Mouse (Mus musculus) forebrain, embryonic 15.5 days (tissue): Measurements from ENCODE around the gene Rpl14. TPM values are rescaled to one million over a fixed set of nuclear protein-coding genes. Genes with fewer than 3 reads are reported as not detected.

Experiments used
- ATAC-seq: fragments of 200-750 bp; cut with Nextera tagmentation; replicated peaks from 2 replicates; pipeline ENCODE4 v1.8.0; 2017; ENCODE audit warnings: mild to moderate bottlenecking, moderate TSS enrichment, moderate library complexity
- H3K27ac ChIP-seq: fragments of 300-500 bp; sonication (generic); replicated peaks from 2 replicates; pipeline ENCODE4 v1.5.1; 2015; ENCODE audit warnings: mild to moderate bottlenecking, inconsistent platforms
- H3K27me3 ChIP-seq: fragments of 300-500 bp; sonication (generic); 2 replicates; pipeline ENCODE4 v1.6.1; 2015; ENCODE audit warnings: inconsistent platforms
- H3K36me3 ChIP-seq: fragments of 300-500 bp; sonication (generic); 2 replicates; pipeline ENCODE4 v1.6.1; 2015; ENCODE audit warnings: mild to moderate bottlenecking, inconsistent platforms
- H3K4me1 ChIP-seq: fragments of 300-500 bp; sonication (generic); 2 replicates; pipeline ENCODE4 v1.6.1; 2015; ENCODE audit warnings: inconsistent platforms
- H3K4me2 ChIP-seq: fragments of 300-500 bp; sonication (generic); replicated peaks from 2 replicates; pipeline ENCODE4 v1.6.1; 2015; ENCODE audit warnings: mild to moderate bottlenecking, inconsistent platforms
- H3K4me3 ChIP-seq: fragments of 300-500 bp; sonication (generic); 2 replicates; pipeline ENCODE4 v1.5.1; 2015; ENCODE audit warnings: mild to moderate bottlenecking, inconsistent platforms
- H3K9ac ChIP-seq: fragments of 300-500 bp; sonication (generic); replicated peaks from 2 replicates; pipeline ENCODE4 v1.6.1; 2015; ENCODE audit warnings: mild to moderate bottlenecking, inconsistent platforms
- H3K9me3 ChIP-seq: fragments of 300-500 bp; sonication (generic); 2 replicates; pipeline ENCODE4 v1.6.1; 2016; ENCODE audit warnings: inconsistent platforms
- WGBS: fragments of 180-500 bp; shearing (Covaris S2); methylation state at CpG from one replicate; pipeline ENCODE4 v1.1.7; 2015; ENCODE audit warnings: mixed read lengths; 5-methylcytosine and 5-hydroxymethylcytosine counted together
- polyA plus RNA-seq: library from polyadenylated mRNA; unstranded; fragments of >200 nt; fragmentation: Nextera tagmentation; extraction: Ambion mirVana; gene quantifications from 2 replicates; pipeline ENCODE4 v1.2.1, GENCODE M21; 2015

Gene Rpl14
- polyA plus RNA-seq, 1 experiment from 2014 or later = 406 TPM

DNA sequence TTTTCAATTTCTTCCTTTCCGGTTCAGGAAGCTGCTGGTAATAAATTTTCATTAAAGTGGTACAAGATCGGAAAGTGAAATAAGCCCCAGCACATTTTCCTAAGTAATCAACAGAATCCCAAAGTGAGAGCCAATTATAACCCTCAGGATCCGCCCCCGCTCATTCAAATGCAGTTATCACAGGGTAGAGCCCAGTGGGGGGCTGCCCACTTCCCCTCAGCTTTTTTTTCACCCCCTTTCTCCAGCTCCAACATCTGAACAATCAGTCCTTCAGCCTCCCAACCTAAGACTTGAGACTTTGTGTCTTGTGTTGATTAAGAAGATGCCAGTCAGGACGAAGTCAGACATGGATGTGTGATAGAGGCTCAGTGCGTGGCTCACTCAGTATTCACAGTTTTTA lies 23.6 kb downstream of the Rpl14 start:
- H3K4me1 ChIP-seq = peaks cover 16% of the 10 kb centered on the region
- H3K9me3 ChIP-seq = no peaks in the 10 kb centered on the region
- H3K9ac ChIP-seq = no peak overlapping the region
- no peaks in the 10 kb centered on the region for H3K27me3 ChIP-seq
- no peak overlapping the region for H3K4me2 ChIP-seq
- no peaks in the 10 kb centered on the region for H3K36me3 ChIP-seq
- 0 out of 2 replicates have a peak, but pooled peaks have one; percentile 16 for ATAC-seq
- no peak overlapping the region; the same call in none of the 2 replicates for H3K27ac ChIP-seq
- no peak overlapping the region for H3K4me3 ChIP-seq
- 13% methylated on average over 6 of the region's 6 CpGs for WGBS

DNA sequence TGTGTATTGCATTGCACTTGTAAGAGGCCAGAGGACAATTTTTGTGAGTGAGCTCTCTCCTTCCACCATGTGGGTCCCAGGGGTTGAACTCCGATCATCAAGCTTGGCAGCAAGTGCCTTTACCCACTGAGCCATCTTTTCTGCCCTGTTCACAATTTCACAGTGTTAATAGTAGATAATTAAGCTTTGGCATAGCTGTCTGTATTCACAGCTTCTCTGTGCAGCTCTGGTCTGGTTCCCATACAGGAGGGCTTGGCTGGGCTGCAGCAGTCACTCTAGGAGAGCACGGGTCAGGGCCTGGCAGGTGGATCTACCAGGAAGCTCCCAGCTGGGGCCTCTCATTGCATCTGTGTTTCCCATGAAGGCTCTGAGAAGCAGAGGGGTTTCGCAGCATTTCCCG lies 24.1 kb downstream of the Rpl14 start:
- Histone ChIP-seq H3K4me1 (peaks cover 16% of the 10 kb centered on the region), H3K4me2 (no peak overlapping the region), H3K27me3 (no peaks in the 10 kb centered on the region), H3K36me3 (no peaks in the 10 kb centered on the region), H3K4me3 (no peak overlapping the region), H3K9me3 (no peaks in the 10 kb centered on the region), H3K27ac (no peak overlapping the region; the same call in 1 of the 2 replicates), H3K9ac (no peak overlapping the region)
- peak; percentile 61 for ATAC-seq
- WGBS = 30% methylated on average over 4 of the region's 4 CpGs

DNA sequence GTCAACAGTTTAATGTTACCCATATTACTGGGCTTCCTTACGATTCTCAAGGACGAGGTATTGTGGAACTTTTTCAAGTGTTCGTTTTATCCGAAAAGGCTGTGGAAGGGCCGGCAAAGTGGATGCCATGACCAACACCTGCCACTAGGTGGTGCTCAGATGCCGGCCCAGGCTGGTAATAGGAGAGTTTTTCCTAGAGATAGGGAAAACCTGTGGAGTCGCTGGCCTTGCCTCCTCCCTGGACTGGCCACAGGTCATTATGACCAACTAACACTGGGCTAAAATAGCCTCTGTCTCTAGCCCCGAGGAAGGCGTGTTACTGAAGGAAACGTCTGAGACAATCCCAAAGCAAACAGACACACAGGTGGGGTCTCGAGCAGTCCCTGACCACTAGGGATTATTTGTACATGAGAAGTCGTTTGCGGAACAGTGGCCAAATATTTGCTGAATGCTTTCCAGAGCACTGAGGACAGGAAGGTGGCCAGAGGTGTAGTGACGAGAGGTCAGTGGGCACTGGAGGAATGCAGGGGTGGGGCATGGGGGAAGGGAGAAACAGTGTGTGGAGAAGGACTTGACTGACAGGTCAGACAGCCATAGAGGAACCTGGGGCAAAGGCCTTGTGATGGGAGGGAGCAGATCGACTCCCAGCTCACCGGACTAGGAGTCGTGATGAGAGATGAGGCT lies 30.4 kb downstream of the Rpl14 start:
- H3K9ac ChIP-seq = no peak overlapping the region
- WGBS = 19% methylated on average over 17 of the region's 17 CpGs
- H3K4me3 ChIP-seq = no peak overlapping the region
- no peaks in the 10 kb centered on the region for H3K27me3 ChIP-seq
- H3K27ac ChIP-seq = no peak overlapping the region
- H3K9me3 ChIP-seq = no peaks in the 10 kb centered on the region
- H3K36me3 ChIP-seq = no peaks in the 10 kb centered on the region
- peak; percentile 31; the same call in 1 of the 2 replicates for ATAC-seq
- no peak overlapping the region for H3K4me2 ChIP-seq
- H3K4me1 ChIP-seq = peaks cover 21% of the 10 kb centered on the region

DNA sequence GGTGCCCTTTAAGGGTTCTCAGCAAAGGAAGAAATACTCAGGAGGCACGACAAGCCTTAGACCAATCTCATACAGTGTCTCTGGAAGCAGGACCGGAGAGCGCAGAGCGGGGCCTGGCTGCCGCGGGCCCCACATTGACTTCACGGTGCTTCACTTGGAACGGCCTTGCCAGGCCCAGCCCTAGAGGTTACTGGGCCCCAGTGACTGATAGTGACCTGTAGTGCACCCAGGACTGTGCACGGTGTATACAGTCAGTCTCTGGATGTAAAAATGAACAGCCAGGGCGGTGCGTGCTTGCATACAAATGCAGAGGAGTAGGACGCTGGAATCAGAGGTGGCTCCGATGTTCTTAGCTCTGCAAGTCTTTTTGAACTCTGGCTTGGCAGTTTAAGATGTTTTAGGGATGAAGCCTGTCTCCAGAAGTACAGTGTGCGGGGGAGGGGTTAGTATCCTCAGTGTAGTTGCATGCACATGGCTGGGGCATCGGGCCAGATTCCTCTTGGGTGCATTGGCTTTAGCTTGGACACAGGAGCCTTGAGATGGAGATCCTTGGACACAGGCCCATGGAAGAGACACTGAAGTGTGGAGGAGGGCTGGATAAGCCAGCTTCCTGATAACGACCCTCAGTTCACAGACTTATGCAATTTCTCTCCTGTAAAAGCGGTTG lies 31.1 kb downstream of the Rpl14 start:
- Histone ChIP-seq H3K9ac (peak overlapping the region; percentile 32), H3K36me3 (no peaks in the 10 kb centered on the region), H3K9me3 (0 out of 2 replicates have a peak, but pooled peaks cover 2% of the 10 kb centered on the region), H3K4me3 (peak overlapping the region; percentile 11; the same call in 1 of the 2 replicates), H3K4me1 (peaks cover 21% of the 10 kb centered on the region), H3K27me3 (no peaks in the 10 kb centered on the region), H3K4me2 (peak overlapping the region; percentile 40), H3K27ac (peak overlapping the region; percentile 46; the same call in 1 of the 2 replicates)
- peak; percentile 61 for ATAC-seq
- 52% methylated on average over 17 of the region's 17 CpGs for WGBS

DNA sequence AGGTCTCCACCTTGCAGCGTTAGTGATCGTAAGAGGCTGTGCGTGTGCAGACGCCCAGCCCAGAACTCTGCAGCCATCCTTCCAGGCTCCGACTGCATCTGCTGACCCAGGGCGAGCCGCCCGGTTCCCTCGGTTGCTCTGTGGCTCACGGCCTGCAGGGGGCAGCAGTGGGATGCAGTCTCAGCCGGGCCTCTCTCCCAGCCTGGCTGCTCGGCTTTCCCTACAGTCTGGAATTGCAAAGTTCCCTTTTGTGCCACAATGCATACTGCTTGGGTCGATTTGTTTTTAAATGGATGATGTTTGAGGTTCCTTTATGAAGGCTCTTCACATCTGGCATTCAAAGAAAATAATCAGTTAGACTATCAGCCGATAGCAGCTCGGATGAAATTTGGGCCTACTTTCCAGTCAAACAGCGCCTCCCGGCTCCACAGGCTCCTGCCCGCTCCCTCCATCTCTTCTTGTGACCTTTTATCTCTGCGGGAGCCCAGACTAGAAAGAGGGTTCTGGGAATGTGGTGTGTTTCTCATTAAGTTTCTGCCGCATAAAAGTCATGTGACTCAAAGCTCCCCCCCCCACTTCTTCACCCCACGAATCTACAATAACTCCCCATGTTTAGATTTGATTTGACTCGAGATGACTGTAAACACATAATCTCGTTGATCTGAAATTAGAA lies 31.7 kb downstream of the Rpl14 start:
- no peaks in the 10 kb centered on the region for H3K36me3 ChIP-seq
- H3K4me2 ChIP-seq = peak overlapping the region; percentile 40
- peaks cover 21% of the 10 kb centered on the region for H3K4me1 ChIP-seq
- peak overlapping the region; percentile 32 for H3K9ac ChIP-seq
- peak; percentile 90 for ATAC-seq
- peak overlapping the region; percentile 46; the same call in 1 of the 2 replicates for H3K27ac ChIP-seq
- WGBS = 2% methylated on average over 23 of the region's 23 CpGs
- no peaks in the 10 kb centered on the region for H3K27me3 ChIP-seq
- H3K4me3 ChIP-seq = peak overlapping the region; percentile 13
- H3K9me3 ChIP-seq = 0 out of 2 replicates have a peak, but pooled peaks cover 9% of the 10 kb centered on the region

DNA sequence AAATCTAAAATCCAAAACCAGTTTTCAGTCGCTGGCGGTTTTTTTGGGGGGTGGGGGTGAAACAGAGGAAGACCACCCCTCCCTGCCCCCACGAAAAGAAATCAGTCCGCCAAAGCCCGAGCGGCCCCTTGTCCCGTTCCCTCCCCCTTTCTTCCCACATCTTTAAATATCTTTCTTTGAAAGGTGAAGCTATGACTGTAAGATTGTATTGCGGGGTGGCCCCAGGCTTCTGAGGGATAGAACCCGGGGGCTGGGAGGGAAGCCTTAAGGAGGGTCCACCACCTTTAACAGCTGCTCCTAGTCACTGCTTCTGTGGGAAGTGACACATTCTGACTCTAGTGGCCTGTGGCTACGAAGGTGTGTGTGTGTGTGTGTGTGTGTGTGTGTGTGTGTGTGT lies 32.3 kb downstream of the Rpl14 start:
- H3K27me3 ChIP-seq = no peaks in the 10 kb centered on the region
- H3K4me1 ChIP-seq = peaks cover 21% of the 10 kb centered on the region
- no peak overlapping the region for H3K9ac ChIP-seq
- peak overlapping the region; percentile 40 for H3K4me2 ChIP-seq
- no peak overlapping the region for H3K27ac ChIP-seq
- 0 out of 2 replicates have a peak, but pooled peaks cover 9% of the 10 kb centered on the region for H3K9me3 ChIP-seq
- 12% methylated on average over 10 of the region's 10 CpGs for WGBS
- H3K36me3 ChIP-seq = no peaks in the 10 kb centered on the region
- no peak for ATAC-seq
- no peak overlapping the region; the same call in 1 of the 2 replicates for H3K4me3 ChIP-seq

DNA sequence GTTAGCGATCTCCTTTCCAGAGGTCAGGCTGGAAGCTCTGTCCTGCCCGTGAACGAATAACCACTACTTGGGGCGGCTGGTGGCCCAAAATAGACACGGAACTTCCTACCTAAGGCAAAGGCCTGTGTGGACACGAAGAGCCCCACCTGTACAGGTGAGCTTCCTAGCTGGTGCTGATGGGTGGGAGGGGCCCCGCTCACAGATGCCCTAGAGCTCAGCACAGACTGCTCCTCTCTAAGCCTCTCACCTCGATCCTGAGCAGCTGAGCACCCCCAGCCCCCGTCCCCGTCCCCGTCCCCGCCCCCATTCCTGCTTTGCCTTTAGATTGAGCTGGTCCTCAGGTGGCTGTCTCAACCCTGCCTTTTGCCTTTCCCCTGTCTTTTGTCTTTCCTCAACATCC lies 32.7 kb downstream of the Rpl14 start:
- 0 out of 2 replicates have a peak, but pooled peaks cover 9% of the 10 kb centered on the region for H3K9me3 ChIP-seq
- WGBS = 39% methylated on average over 12 of the region's 12 CpGs
- no peak overlapping the region for H3K9ac ChIP-seq
- H3K27me3 ChIP-seq = no peaks in the 10 kb centered on the region
- no peak overlapping the region for H3K27ac ChIP-seq
- ATAC-seq = no peak
- H3K4me1 ChIP-seq = peaks cover 21% of the 10 kb centered on the region
- H3K4me2 ChIP-seq = no peak overlapping the region
- H3K36me3 ChIP-seq = no peaks in the 10 kb centered on the region
- no peak overlapping the region for H3K4me3 ChIP-seq

DNA sequence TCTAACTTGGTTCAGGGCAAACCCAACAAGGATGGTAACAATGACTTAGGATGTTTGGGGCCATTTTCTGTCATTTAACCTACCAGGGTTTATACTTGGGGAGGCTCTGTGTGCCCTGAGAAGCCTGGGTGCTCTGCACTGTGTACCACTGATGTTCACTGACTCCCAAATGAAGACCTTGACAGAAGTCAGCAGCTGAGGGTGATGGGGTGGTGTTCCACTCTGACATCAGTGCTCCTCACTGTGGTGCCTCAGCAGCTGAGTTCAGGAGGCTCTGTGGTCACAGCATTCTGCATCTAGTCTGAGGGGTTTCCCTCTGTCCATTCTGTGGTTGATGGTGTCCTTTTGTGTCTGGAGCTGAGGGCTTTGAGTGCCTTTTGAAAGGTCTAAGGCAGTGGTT lies 39.8 kb downstream of the Rpl14 start:
- Histone ChIP-seq H3K9ac (no peak overlapping the region), H3K4me3 (no peak overlapping the region), H3K4me1 (no peaks in the 10 kb centered on the region), H3K4me2 (no peak overlapping the region), H3K27me3 (no peaks in the 10 kb centered on the region), H3K27ac (no peak overlapping the region), H3K36me3 (no peaks in the 10 kb centered on the region), H3K9me3 (0 out of 2 replicates have a peak, but pooled peaks cover 9% of the 10 kb centered on the region)
- ATAC-seq = no peak

DNA sequence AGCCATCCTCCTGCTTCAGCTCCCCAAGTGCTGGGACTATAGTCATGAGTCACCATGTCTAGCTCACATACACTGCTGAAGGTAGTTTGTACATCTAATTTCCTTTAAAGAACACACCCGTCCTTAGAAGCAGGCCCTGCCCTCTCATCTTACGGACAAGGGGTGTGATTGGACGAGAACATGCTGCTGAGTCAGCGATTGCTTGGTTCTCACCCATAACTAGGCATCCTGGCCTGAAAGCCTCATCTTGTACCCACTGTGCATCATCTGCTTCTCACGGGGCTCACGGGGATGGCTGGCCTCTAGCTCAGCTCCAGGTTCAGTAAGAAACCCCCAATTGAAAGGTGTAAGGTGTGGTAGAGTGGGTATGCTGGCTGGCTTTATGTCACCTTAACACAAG lies 42.8 kb downstream of the Rpl14 start:
- 91% methylated on average over 6 of the region's 6 CpGs for WGBS
- no peaks in the 10 kb centered on the region for H3K27me3 ChIP-seq
- no peak for ATAC-seq
- no peak overlapping the region for H3K9ac ChIP-seq
- peaks cover 2% of the 10 kb centered on the region for H3K4me1 ChIP-seq
- H3K9me3 ChIP-seq = no peaks in the 10 kb centered on the region
- H3K36me3 ChIP-seq = no peaks in the 10 kb centered on the region
- H3K4me2 ChIP-seq = no peak overlapping the region
- H3K4me3 ChIP-seq = no peak overlapping the region
- no peak overlapping the region for H3K27ac ChIP-seq

DNA sequence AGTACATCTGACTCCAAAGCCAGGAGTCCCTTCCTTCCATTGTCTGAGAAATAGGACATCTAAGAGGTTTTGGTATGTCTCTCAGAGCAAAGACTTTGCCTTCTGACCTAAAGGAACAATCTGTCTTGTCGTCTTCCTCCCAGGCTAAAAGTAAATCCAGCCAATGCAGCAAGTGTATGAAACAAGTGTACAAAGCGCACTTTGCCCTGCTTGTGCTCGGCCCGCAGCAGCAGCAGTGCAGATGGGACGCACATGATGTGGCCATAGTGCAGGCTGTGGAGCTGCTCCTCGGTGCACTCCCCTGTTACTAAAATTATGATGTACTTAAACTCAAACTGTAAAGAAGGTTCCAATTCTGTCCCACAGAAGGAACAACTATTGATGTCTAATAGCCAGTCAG lies 46.9 kb downstream of the Rpl14 start:
- no peak for ATAC-seq
- Histone ChIP-seq H3K9me3 (peaks cover 4% of the 10 kb centered on the region; the same call in 1 of the 2 replicates), H3K4me1 (peaks cover 17% of the 10 kb centered on the region), H3K27me3 (no peaks in the 10 kb centered on the region), H3K9ac (no peak overlapping the region), H3K36me3 (no peaks in the 10 kb centered on the region), H3K4me2 (no peak overlapping the region), H3K27ac (no peak overlapping the region), H3K4me3 (no peak overlapping the region)
- WGBS = 78% methylated on average over 6 of the region's 6 CpGs

DNA sequence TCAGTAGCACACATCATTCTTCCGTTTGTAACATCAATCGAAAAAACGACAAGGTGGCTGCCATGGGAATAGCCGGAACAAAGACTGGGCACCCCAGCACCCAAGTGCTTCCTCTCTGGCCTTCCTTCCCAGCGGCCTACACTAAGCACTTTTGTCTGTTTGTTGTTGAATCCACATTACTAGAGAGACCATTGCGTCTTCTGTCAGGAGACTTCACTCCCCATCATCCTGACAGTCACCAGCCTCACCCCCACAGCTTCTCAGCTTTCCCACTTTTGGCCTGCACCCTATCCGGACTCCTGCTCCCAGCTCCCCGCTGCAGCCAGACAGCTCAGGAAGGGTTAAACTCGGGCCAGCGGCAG lies 48.1 kb downstream of the Rpl14 start:
- 2% methylated on average over 10 of the region's 10 CpGs for WGBS
- H3K36me3 ChIP-seq = no peaks in the 10 kb centered on the region
- peaks cover 6% of the 10 kb centered on the region; the same call in 1 of the 2 replicates for H3K9me3 ChIP-seq
- H3K4me2 ChIP-seq = peak overlapping the region; percentile 45
- H3K27ac ChIP-seq = peak overlapping the region; percentile 66
- H3K4me3 ChIP-seq = peak overlapping the region; percentile 26
- H3K9ac ChIP-seq = peak overlapping the region; percentile 36
- H3K4me1 ChIP-seq = peaks cover 17% of the 10 kb centered on the region
- peak; percentile 44; the same call in 1 of the 2 replicates for ATAC-seq
- no peaks in the 10 kb centered on the region for H3K27me3 ChIP-seq
